Mouse (Mus musculus): ENCODE data around the gene Jup. TPM values are rescaled to one million over a fixed set of nuclear protein-coding genes. Genes with fewer than 3 reads are reported as not detected.

The Jup gene
- 19.0 TPM for polyA plus RNA-seq (2015; fragmentation: Illumina TruSeq; extraction: RNeasy Lipid Tissue Mini Kit (QIAGEN cat#74804); ENCODE audit: insufficient read depth, low replicate concordance)

DNA sequence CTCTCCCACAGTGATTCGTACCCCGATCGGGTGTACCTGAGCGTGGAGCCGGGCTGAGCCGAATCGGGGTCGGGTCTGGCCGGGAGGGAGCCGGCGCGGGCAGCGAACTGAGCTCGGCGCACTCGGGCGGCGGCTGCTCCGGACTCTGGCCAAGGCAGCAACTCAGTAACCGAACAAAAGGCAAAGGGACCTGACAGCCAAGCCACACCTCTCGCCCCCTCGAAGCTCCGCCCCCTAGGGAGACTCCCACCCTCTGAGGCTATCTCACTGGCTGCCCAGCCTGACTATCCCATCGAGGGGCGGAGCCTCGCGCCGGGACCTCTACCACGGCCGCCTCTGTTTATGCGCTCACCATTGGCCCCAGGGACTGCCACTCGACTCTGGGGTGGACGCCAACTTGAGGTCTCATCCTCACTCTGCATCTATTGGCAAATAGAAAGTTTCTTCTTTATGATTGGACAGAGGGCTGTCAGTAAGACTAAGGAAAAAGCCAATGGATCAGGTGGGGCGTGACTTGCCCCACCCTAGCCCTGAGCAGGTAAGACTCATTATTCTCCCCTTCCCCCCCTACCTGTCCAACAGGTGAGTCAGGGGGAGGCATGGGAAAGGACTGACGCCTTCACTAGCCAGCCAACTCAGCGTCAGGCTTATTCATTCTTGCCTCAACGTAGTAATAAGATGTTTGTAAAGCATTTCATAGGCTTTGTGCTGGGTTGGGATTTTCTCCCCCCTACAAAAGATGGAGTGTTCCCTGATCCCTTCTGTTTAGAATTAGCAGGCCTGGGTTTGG is at the start of gene Jup:
Gene Jup, minus strand, starts transcription at position 164 of the 790 bp plus-strand sequence.

DNA sequence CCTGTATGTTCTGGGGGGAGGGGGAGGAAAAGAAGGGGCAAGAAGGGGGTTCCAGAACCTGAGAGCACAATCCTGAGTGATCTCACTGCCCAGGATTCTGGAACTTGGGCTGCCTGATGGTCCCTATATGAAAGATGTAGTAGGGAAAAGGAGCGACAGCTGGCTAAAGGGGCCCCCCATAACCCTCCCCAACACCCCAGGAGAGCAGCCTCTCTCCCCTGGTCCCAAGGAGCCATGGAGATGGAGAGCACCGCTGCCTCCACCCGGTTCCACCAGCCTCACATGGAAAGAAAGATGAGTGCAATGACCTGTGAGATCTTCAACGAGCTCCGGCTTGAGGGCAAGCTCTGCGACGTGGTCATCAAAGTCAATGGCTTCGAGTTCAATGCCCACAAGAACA is 44.2 kb upstream of the Jup start, which contains the start of the genes Nt5c3b and Klhl10:
Gene Nt5c3b, minus strand, starts transcription at position 12 of the 400 bp plus-strand sequence.
Gene Klhl10, plus strand, starts transcription at position 121 of the 400 bp plus-strand sequence.

DNA sequence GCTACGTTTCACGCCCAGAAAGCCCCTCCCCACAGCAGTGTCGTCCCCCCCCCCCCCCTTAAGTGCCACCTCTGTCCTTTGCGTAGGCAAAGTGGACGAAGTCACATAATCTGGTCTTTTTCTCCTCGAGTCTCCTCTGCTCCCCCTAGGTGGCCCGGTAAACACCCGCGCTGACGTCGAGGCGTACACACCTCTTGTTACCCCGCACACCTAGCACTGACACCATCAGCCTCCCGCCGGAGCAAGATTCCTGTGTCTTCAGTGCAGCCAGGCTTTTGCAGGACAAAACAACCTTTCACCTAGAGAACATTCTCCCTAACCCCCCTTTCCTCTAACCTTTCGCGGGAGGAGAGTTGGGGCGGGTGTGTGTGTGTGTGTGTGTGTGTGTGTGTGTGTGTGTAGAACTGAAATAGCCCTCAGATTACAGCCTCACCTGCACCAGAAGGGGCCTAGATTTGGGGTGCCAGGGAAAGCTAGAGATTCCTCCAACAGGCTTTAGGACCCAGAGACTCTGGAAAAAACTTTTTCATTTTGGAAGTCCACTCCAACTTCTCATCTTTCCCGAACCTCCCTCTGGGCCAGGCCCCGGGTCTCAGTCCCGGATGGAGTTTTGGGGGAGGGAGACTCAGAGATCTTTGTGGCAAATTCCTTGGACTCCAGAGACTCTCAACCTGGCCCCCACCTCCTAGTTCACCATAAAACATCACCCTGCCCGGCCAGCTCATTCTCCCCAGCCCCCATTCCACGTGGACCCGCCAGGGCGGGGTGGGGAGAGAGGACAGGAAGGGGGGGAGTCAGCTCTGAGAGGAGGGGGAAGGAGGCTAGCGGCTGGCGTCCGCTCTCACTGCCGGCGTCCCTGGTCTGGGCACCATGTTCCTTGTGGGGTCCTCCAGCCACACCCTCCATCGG is 17.6 kb upstream of the Jup start, which contains the start of gene Fkbp10:
Gene Fkbp10, plus strand, starts transcription at position 784 of the 909 bp plus-strand sequence.

GRCm38 (mm10) chr11:100414021-100414913 is 16.7 kb upstream of the Jup start, which contains the start of gene P3h4:
Gene P3h4 (minus strand): TSS chr11:100414836.

DNA sequence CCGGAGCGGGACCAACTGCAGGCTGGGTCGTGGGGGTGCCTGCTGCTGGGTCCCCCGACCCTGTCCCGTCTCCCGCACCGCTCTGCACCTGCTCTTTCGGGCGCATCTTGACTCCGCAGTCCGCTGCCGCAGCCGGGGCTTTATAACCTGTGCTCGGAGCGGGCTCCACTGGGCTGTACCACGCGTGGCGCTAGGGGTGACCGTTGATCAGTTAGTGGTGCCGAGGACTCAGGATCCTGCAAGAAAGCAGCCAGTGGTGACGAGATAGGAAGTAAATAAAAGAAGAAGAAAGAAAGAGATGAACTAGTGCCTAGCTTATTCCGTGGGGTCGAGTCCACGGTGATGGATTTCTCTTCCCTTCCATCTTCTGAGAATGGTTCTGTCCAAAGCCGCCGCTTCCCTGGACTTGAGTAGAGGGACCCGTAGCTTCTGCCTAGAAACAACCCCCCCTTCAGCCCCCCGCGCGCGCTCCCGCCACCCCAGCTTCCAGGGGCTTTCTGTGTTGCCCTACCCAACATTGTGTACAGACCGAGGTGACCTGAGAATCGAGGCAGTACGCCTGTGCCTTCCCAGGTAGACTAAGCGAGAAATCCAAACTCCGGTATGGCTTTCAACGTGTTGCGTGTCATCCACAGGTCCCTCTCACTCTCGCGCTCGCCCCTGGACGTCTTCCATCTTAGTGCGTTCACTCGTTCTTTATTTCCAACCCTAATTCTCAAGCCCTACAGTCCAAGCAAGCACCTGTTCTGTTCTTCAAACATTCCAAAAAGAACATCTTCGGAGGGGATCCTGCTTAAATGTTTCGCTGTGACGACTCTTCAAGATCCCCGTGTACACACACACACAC is 41.4 kb downstream of the Jup start, which contains the start of gene Hap1:
Gene Hap1, minus strand, starts transcription at position 157 of the 847 bp plus-strand sequence.

DNA sequence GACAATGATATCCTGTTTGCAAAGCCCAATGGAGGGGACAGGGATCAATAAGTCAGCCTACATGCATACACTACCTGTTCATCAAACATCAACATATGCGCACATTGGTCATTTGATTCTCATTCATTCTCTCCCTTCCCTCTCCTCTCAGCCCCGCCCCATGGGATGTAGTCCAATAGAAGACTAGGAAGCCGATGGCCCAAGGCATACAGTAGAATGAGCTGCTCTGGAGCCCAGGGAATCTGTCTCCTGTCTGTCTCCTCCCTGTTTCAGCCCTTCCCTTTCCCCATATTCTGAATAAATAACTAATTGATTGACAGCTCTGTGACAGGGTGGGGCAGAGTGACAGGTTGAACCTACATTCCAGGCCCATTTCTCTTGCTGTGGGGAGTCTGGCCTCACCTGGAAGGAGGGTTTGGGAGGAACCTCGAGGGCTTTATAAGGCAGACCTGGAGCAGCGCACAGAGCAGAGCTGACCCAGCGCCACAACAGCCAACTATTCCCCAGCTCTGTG is 63.6 kb downstream of the Jup start, which contains the start of gene Gast:
Gene Gast, plus strand, starts transcription at position 464 of the 514 bp plus-strand sequence.

GRCm38 (mm10) chr11:100319492-100320171 is 77.9 kb downstream of the Jup start, which contains the start of gene Eif1:
Gene Eif1 (plus strand): TSS chr11:100319885.

Other genes with a start within 250 kb of the Jup start
- gene Krt19, start 249.1 kb downstream of the Jup start, polyA plus RNA-seq (2015; fragmentation: Illumina TruSeq; extraction: RNeasy Lipid Tissue Mini Kit (QIAGEN cat#74804); ENCODE audit: insufficient read depth, low replicate concordance), result 0.37 TPM
- not detected for gene Krt9, start 204.5 kb downstream of the Jup start, polyA plus RNA-seq (2015; fragmentation: Illumina TruSeq; extraction: RNeasy Lipid Tissue Mini Kit (QIAGEN cat#74804); ENCODE audit: insufficient read depth, low replicate concordance)
- not detected for gene Krt14, start 190.2 kb downstream of the Jup start, polyA plus RNA-seq (2015; fragmentation: Illumina TruSeq; extraction: RNeasy Lipid Tissue Mini Kit (QIAGEN cat#74804); ENCODE audit: insufficient read depth, low replicate concordance)
- gene Krt16, start 148.9 kb downstream of the Jup start, polyA plus RNA-seq (2015; fragmentation: Illumina TruSeq; extraction: RNeasy Lipid Tissue Mini Kit (QIAGEN cat#74804); ENCODE audit: insufficient read depth, low replicate concordance), result not detected
- gene Krt17, start 136.7 kb downstream of the Jup start, polyA plus RNA-seq (2015; fragmentation: Illumina TruSeq; extraction: RNeasy Lipid Tissue Mini Kit (QIAGEN cat#74804); ENCODE audit: insufficient read depth, low replicate concordance), result not detected
- gene Krt42, start 127.9 kb downstream of the Jup start, polyA plus RNA-seq (2015; fragmentation: Illumina TruSeq; extraction: RNeasy Lipid Tissue Mini Kit (QIAGEN cat#74804); ENCODE audit: insufficient read depth, low replicate concordance), result not detected
- gene Eif1, start 77.9 kb downstream of the Jup start, polyA plus RNA-seq (2015; fragmentation: Illumina TruSeq; extraction: RNeasy Lipid Tissue Mini Kit (QIAGEN cat#74804); ENCODE audit: insufficient read depth, low replicate concordance), result 1,360 TPM
- not detected for gene Gast, start 63.4 kb downstream of the Jup start, polyA plus RNA-seq (2015; fragmentation: Illumina TruSeq; extraction: RNeasy Lipid Tissue Mini Kit (QIAGEN cat#74804); ENCODE audit: insufficient read depth, low replicate concordance)
- gene Hap1, start 41.6 kb downstream of the Jup start, polyA plus RNA-seq (2015; fragmentation: Illumina TruSeq; extraction: RNeasy Lipid Tissue Mini Kit (QIAGEN cat#74804); ENCODE audit: insufficient read depth, low replicate concordance), result 28.3 TPM
- gene P3h4, start 17.1 kb upstream of the Jup start, polyA plus RNA-seq (2015; fragmentation: Illumina TruSeq; extraction: RNeasy Lipid Tissue Mini Kit (QIAGEN cat#74804); ENCODE audit: insufficient read depth, low replicate concordance), result 5.2 TPM
- gene Fkbp10, start 17.9 kb upstream of the Jup start, polyA plus RNA-seq (2015; fragmentation: Illumina TruSeq; extraction: RNeasy Lipid Tissue Mini Kit (QIAGEN cat#74804); ENCODE audit: insufficient read depth, low replicate concordance), result 5.2 TPM
- gene Nt5c3b, start 44.0 kb upstream of the Jup start, polyA plus RNA-seq (2015; fragmentation: Illumina TruSeq; extraction: RNeasy Lipid Tissue Mini Kit (QIAGEN cat#74804); ENCODE audit: insufficient read depth, low replicate concordance), result 53.8 TPM
- gene Klhl10, start 44.2 kb upstream of the Jup start, polyA plus RNA-seq (2015; fragmentation: Illumina TruSeq; extraction: RNeasy Lipid Tissue Mini Kit (QIAGEN cat#74804); ENCODE audit: insufficient read depth, low replicate concordance), result 0.41 TPM
- gene Klhl11, start 75.0 kb upstream of the Jup start, polyA plus RNA-seq (2015; fragmentation: Illumina TruSeq; extraction: RNeasy Lipid Tissue Mini Kit (QIAGEN cat#74804); ENCODE audit: insufficient read depth, low replicate concordance), result 11.0 TPM
- gene Acly, start 130.2 kb upstream of the Jup start, polyA plus RNA-seq (2015; fragmentation: Illumina TruSeq; extraction: RNeasy Lipid Tissue Mini Kit (QIAGEN cat#74804); ENCODE audit: insufficient read depth, low replicate concordance), result 92.7 TPM
- gene Ttc25, start 147.8 kb upstream of the Jup start, polyA plus RNA-seq (2015; fragmentation: Illumina TruSeq; extraction: RNeasy Lipid Tissue Mini Kit (QIAGEN cat#74804); ENCODE audit: insufficient read depth, low replicate concordance), result 0.15 TPM
- 99.4 TPM for gene Cnp, start 177.1 kb upstream of the Jup start, polyA plus RNA-seq (2015; fragmentation: Illumina TruSeq; extraction: RNeasy Lipid Tissue Mini Kit (QIAGEN cat#74804); ENCODE audit: insufficient read depth, low replicate concordance)
- gene Nkiras2, start 221.5 kb upstream of the Jup start, polyA plus RNA-seq (2015; fragmentation: Illumina TruSeq; extraction: RNeasy Lipid Tissue Mini Kit (QIAGEN cat#74804); ENCODE audit: insufficient read depth, low replicate concordance), result 17.5 TPM
- gene Dnajc7, start 222.4 kb upstream of the Jup start, polyA plus RNA-seq (2015; fragmentation: Illumina TruSeq; extraction: RNeasy Lipid Tissue Mini Kit (QIAGEN cat#74804); ENCODE audit: insufficient read depth, low replicate concordance), result 892 TPM

All from spleen, adult 10 weeks (tissue).